Mouse (Mus musculus) kidney, postnatal 0 days (tissue): ENCODE measurements around the gene Crocc. TPM values are rescaled to one million over a fixed set of nuclear protein-coding genes. Genes with fewer than 3 reads are reported as not detected.

Source experiments
- ATAC-seq: fragments of 200-750 bp; cut with Nextera tagmentation; replicated peaks from 2 replicates; pipeline ENCODE4 v1.8.0; 2017; ENCODE audit warnings: low read depth, moderate number of reproducible peaks, moderate TSS enrichment, moderate library complexity; ENCODE audit not compliant: low FRiP score
- DNase-seq: peaks from one replicate; pipeline ENCODE4 v3.0.0-alpha.2; 2016; ENCODE audit warnings: low spot score
- H3K27ac ChIP-seq: fragments of 300-500 bp; sonication (generic); 2 replicates; pipeline ENCODE4 v1.5.1; 2014; ENCODE audit warnings: mild to moderate bottlenecking
- H3K27me3 ChIP-seq: fragments of 300-500 bp; sonication (generic); 2 replicates; pipeline ENCODE4 v1.6.1; 2014; ENCODE audit warnings: low read length, mixed read lengths; ENCODE audit not compliant: insufficient read depth
- H3K36me3 ChIP-seq: fragments of 300-500 bp; sonication (generic); 2 replicates; pipeline ENCODE4 v1.6.1; 2014; ENCODE audit warnings: low read length, mixed read lengths; ENCODE audit not compliant: insufficient read depth
- H3K4me1 ChIP-seq: fragments of 300-500 bp; sonication (generic); replicated peaks from 2 replicates; pipeline ENCODE4 v1.6.1; 2014; ENCODE audit warnings: antibody characterized with exemption, low read length, mixed read lengths; ENCODE audit not compliant: insufficient read depth
- H3K4me2 ChIP-seq: fragments of 300-500 bp; sonication (generic); 2 replicates; pipeline ENCODE4 v1.6.1; 2014; ENCODE audit warnings: mild to moderate bottlenecking, low read length, moderate library complexity, mixed read lengths
- H3K4me3 ChIP-seq: fragments of 300-500 bp; sonication (generic); replicated peaks from 2 replicates; pipeline ENCODE4 v1.5.1; 2014; ENCODE audit warnings: low read depth, low read length
- H3K9ac ChIP-seq: fragments of 300-500 bp; sonication (generic); 2 replicates; pipeline ENCODE4 v1.6.1; 2014; ENCODE audit warnings: low read depth, low read length
- H3K9me3 ChIP-seq: fragments of 300-500 bp; sonication (generic); replicated peaks from 2 replicates; pipeline ENCODE4 v1.6.1; 2016; ENCODE audit warnings: low read length, inconsistent platforms, mixed read lengths
- CTCF ChIP-seq: IDR thresholded peaks from 2 replicates; pipeline ENCODE4 v1.5.1; 2016; ENCODE audit warnings: antibody characterized with exemption, low read depth, mild to moderate bottlenecking, moderate library complexity
- WGBS: fragments of 180-500 bp; shearing (Covaris S2); extraction: QIAGEN DNeasy Blood & Tissue Kit; methylation state at CpG from one replicate; pipeline ENCODE4 v1.1.7; 2014; 5-methylcytosine and 5-hydroxymethylcytosine counted together
- polyA plus RNA-seq: library from polyadenylated mRNA; unstranded; fragments of >200 nt; fragmentation: Nextera tagmentation; extraction: Ambion mirVana; gene quantifications from 2 replicates; pipeline ENCODE4 v1.2.1, GENCODE M21; 2015

Crocc gene
- polyA plus RNA-seq, 1 experiment from 2014 or later, result 7.8 TPM

DNA sequence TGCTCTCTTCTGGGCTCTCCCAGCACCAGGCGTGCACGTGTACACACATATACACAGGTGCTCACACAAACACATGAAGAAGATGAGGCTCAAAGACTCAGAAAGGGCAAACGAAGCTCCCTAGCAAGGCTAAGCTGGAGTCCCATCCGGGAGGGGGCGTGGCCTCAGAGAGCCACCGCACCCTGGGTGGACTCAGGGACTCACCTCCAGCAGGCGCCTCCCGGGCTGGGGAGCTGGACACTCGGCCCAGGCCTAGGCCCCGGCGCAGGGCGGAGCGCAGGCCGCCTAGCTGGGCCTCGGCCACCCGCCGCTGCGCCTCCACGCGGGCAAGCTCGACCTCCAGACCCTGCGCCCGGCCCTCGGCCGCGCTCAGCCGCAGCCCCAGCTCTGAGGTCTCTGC lies 35.4 kb downstream of the Crocc start:
- Histone ChIP-seq H3K4me3 (no peak overlapping the region), H3K4me2 (no peak overlapping the region), H3K27me3 (no peaks in the 10 kb centered on the region), H3K36me3 (peaks cover 33% of the 10 kb centered on the region), H3K27ac (no peak overlapping the region), H3K9me3 (no peaks in the 10 kb centered on the region), H3K9ac (no peak overlapping the region), H3K4me1 (peaks cover 9% of the 10 kb centered on the region; the same call in 1 of the 2 replicates)
- TF ChIP-seq CTCF, result no peak
- 85% methylated on average over 27 of the region's 27 CpGs for WGBS
- no peak for ATAC-seq
- no peak for DNase-seq

DNA sequence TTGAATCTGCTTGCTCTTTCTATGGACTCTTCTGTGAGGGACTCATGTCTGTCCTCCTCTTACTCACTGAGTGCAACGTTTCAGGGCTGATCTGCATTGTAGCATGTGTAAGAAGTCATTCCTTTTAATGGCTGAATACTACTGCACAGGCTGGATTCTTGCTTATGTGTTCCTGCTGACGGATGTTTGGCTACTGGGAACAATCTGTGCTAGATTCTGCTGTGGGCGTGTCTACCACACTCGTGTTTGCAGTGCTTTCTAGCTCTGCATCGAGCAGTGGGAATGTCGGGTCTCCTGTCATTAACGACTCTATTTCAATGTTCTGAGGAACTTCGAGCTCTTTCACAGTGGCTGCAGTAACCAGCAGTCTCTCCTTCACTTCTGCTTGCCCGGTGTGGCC lies 36.3 kb downstream of the Crocc start:
- Histone ChIP-seq H3K9me3 (no peaks in the 10 kb centered on the region), H3K36me3 (peaks cover 32% of the 10 kb centered on the region; the same call in 1 of the 2 replicates), H3K27me3 (no peaks in the 10 kb centered on the region), H3K27ac (no peak overlapping the region), H3K4me3 (no peak overlapping the region), H3K4me2 (no peak overlapping the region), H3K9ac (no peak overlapping the region), H3K4me1 (peaks cover 9% of the 10 kb centered on the region; the same call in 1 of the 2 replicates)
- TF ChIP-seq CTCF, result no peak
- no peak for ATAC-seq
- 57% methylated on average over 9 of the region's 9 CpGs for WGBS
- DNase-seq, result peak; percentile 49

DNA sequence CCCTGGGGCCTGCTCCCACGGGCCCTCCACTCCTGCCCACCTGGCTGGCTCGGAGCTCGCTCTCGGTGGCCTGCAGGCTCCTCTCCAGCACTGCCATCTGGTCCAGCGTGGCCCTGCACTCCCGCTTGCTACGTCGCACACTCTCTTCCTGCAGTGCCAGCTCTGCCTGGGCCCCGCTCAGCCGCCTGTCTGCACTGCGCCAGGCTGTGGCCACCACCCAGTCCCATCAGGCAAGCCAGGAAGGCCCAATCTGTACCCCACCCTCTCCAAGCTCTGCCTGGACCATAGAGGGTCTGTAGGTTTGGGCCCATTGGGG lies 38.8 kb downstream of the Crocc start:
- no peak for DNase-seq

DNA sequence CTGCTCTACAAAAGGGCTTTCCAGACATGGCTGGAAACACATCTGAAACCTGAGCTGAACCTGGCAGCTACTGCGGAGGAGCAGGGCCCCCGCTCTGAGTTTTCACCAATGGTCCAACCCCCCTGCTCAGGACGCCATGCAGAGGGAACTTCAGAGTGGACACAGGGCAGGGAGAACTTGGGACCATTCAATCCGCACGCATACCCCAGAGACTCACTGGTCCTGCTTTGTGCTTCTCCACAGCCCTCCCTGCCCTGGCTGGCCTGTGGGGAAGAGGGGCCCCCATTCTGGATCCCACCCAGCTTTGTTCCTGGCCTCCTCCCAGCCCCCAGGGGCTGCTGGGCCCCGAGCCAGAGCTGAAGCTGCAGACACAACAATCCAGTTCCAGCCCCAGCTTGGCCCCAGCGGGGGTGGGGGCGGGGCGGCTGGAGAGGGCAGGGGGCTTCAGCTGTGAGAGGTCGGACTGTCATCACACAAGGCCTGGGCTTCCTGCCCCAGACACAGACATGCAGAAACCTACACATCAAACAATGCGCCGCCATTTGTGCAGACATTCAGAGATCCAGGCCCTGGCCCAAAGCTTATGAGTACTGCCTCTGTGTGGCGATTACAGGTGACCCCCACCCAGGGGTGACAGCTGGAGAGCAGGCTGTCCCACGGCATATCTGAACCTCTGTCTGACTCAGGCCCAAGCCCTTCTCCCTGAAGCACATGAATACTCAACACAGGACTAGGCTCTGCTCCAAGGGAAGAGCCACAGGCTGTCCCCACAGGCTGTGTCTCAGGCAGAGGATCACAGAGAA lies 39.3 kb downstream of the Crocc start:
- ATAC-seq (peak; percentile 26; the same call in 1 of the 2 replicates), DNase-seq (peak; percentile 83)
- H3K9me3 ChIP-seq, result no peaks in the 10 kb centered on the region
- peak overlapping the region; percentile 13; the same call in 1 of the 2 replicates for H3K4me2 ChIP-seq
- WGBS, result 13% methylated on average over 14 of the region's 14 CpGs
- H3K4me3 ChIP-seq, result no peak overlapping the region
- H3K27ac ChIP-seq, result peak overlapping the region; percentile 85
- H3K9ac ChIP-seq, result no peak overlapping the region
- peaks cover 30% of the 10 kb centered on the region; the same call in 1 of the 2 replicates for H3K36me3 ChIP-seq
- TF ChIP-seq CTCF, result no peak
- H3K4me1 ChIP-seq, result peaks cover 9% of the 10 kb centered on the region; the same call in 1 of the 2 replicates
- H3K27me3 ChIP-seq, result no peaks in the 10 kb centered on the region

More for the DNA sequence above, 38.8 kb downstream of the Crocc start:
- Histone ChIP-seq H3K4me2 (no peak overlapping the region), H3K9me3 (no peaks in the 10 kb centered on the region), H3K4me3 (no peak overlapping the region), H3K9ac (no peak overlapping the region), H3K27me3 (no peaks in the 10 kb centered on the region), H3K36me3 (peaks cover 33% of the 10 kb centered on the region; the same call in 1 of the 2 replicates), H3K4me1 (peaks cover 9% of the 10 kb centered on the region; the same call in 1 of the 2 replicates), H3K27ac (peak overlapping the region; percentile 85)
- ATAC-seq, result 0 out of 2 replicates have a peak, but pooled peaks have one; percentile 6
- no peak for TF ChIP-seq CTCF
- 55% methylated on average over 11 of the region's 11 CpGs for WGBS

DNA sequence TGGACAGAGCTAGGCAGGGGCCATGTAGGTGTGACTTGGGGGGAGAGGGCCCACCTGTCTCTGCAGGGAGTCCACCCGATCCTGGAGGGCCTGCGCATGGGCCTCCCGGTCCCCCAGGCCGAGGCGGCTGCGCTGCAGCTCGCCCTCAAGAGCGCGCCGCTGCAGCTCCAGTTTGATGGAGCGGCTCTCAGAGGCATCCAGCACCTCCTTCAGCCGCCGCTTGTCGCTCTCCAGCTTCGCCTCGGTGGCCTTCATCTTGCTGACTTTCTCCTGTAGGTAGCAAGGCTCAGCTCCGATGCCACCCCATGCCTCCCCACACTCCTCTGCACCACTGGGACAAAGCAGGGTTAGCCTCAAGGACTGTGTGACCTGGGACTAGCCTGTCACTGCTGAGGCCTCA lies 40.1 kb downstream of the Crocc start:
- peaks cover 9% of the 10 kb centered on the region; the same call in 1 of the 2 replicates for H3K4me1 ChIP-seq
- no peak overlapping the region for H3K9ac ChIP-seq
- DNase-seq (no peak), ATAC-seq (no peak)
- no peaks in the 10 kb centered on the region for H3K9me3 ChIP-seq
- H3K36me3 ChIP-seq, result peaks cover 24% of the 10 kb centered on the region; the same call in 1 of the 2 replicates
- no peak overlapping the region for H3K4me3 ChIP-seq
- peak overlapping the region; percentile 85; the same call in 1 of the 2 replicates for H3K27ac ChIP-seq
- 80% methylated on average over 17 of the region's 17 CpGs for WGBS
- TF ChIP-seq CTCF, result no peak
- H3K4me2 ChIP-seq, result no peak overlapping the region
- H3K27me3 ChIP-seq, result no peaks in the 10 kb centered on the region

DNA sequence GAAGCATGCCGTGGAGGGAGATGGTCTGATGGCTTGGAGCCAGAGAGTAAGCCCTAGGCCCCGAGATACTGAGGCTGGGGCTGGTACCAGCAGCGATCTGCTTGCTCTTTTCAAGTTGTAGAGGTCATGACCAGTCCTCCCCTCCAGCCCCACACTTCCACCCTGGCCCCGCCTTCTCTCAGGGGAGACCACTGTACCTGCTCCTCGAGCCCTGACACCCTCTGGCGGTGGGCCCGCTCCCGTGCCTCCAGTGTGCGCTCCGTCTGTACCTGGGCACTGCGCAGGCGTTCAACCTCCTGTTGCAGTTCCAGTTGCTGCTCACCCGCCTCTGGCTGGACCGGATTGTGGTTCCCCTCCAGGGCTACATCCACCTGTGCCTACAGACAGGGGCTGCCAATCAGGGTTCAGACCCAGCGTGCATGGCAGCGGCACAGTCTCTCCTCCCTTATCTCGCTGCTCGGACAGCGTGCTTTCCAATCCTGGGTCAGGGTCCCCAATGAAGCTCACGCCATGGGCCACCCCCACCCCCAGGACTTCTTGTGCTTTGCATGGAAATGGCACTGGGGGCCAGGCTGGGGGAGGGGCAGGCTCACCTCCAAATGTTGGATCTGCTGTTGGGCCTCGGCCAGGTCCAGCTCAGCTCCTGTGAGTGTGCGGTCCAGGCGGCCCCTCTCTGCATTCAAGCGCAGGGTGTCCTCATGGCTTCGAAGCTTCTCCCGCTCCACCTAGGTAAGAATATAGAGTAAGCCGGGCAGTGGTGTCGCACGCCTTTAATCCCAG lies 42.5 kb downstream of the Crocc start:
- H3K4me2 ChIP-seq, result no peak overlapping the region
- H3K36me3 ChIP-seq, result peaks cover 18% of the 10 kb centered on the region; the same call in 1 of the 2 replicates
- WGBS, result 81% methylated on average over 29 of the region's 29 CpGs
- H3K4me1 ChIP-seq, result peaks cover 9% of the 10 kb centered on the region; the same call in 1 of the 2 replicates
- H3K27me3 ChIP-seq, result no peaks in the 10 kb centered on the region
- no peak for DNase-seq
- H3K9ac ChIP-seq, result no peak overlapping the region
- H3K27ac ChIP-seq, result no peak overlapping the region
- ATAC-seq, result no peak
- H3K4me3 ChIP-seq, result no peak overlapping the region
- TF ChIP-seq CTCF, result peak; percentile 36; the same call in 1 of the 2 replicates
- no peaks in the 10 kb centered on the region for H3K9me3 ChIP-seq
